Mouse (Mus musculus) C2C12 (cell line): Measurements from ENCODE around the gene Pdzrn3. TPM values are rescaled to one million over a fixed set of nuclear protein-coding genes. Genes with fewer than 3 reads are reported as not detected.

Source experiments
- H3K27me3 ChIP-seq: one replicate; pipeline ENCODE4 v1.6.1; 2011; ENCODE audit not compliant: control insufficient read depth, insufficient read depth, insufficient read length
- H3K36me3 ChIP-seq: one replicate; pipeline ENCODE4 v1.6.1; 2011; ENCODE audit not compliant: control insufficient read depth, insufficient read depth
- H3K4me3 ChIP-seq: one replicate; pipeline ENCODE4 v1.5.1; 2011; ENCODE audit warnings: mild to moderate bottlenecking, control low read depth; ENCODE audit not compliant: poor library complexity, insufficient read depth, severe bottlenecking
- H3K79me2 ChIP-seq: one replicate; pipeline ENCODE4 v1.6.1; 2011; ENCODE audit not compliant: control insufficient read depth, insufficient read depth
- H3K79me3 ChIP-seq: one replicate; pipeline ENCODE4 v1.6.1; 2011; ENCODE audit warnings: low read depth, control low read depth
- H3ac ChIP-seq: one replicate; pipeline ENCODE3; 2011; ENCODE audit warnings: low read depth; ENCODE audit not compliant: control insufficient read depth, insufficient read length
- CEBPB ChIP-seq: IDR thresholded peaks from one replicate; pipeline ENCODE4 v1.6.1; 2011; ENCODE audit warnings: low read depth, mild to moderate bottlenecking, control low read depth, moderate library complexity
- CTCF ChIP-seq: IDR thresholded peaks from one replicate; pipeline ENCODE4 v1.5.1; 2011; ENCODE audit not compliant: control insufficient read depth, insufficient read depth, insufficient read length
- FOSL1 ChIP-seq: IDR thresholded peaks from one replicate; pipeline ENCODE4 v1.8.0; 2011; ENCODE audit warnings: mild to moderate bottlenecking, low read length; ENCODE audit not compliant: poor library complexity, insufficient read depth, severe bottlenecking
- MAX ChIP-seq: IDR thresholded peaks from one replicate; pipeline ENCODE4 v1.6.1; 2011; ENCODE audit warnings: mild to moderate bottlenecking, control low read depth
- MYOD1 ChIP-seq: IDR thresholded peaks from one replicate; pipeline ENCODE4 v1.6.1; 2011; ENCODE audit warnings: low read depth; ENCODE audit not compliant: control insufficient read depth, insufficient read length
- MYOG ChIP-seq: IDR thresholded peaks from one replicate; pipeline ENCODE4 v1.6.1; 2011; ENCODE audit not compliant: control insufficient read depth, insufficient read length; ENCODE audit errors: extremely low read depth
- USF1 ChIP-seq: IDR thresholded peaks from one replicate; pipeline ENCODE4 v1.6.1; 2011; ENCODE audit warnings: low read depth, mild to moderate bottlenecking, control low read depth, moderate library complexity
- polyA plus RNA-seq: library from polyadenylated mRNA; unstranded; fragments of >200 nt; fragmentation: generic; extraction: Trizol; gene quantifications from one replicate; pipeline ENCODE4 v1.2.1, GENCODE M21; 2012; ENCODE audit warnings: missing spikeins

Pdzrn3 gene
- polyA plus RNA-seq, 1 experiment: 10.5 TPM

GRCm38 (mm10) chr6:101290160-101290559, 87.5 kb downstream of the Pdzrn3 start:
- H3K36me3 ChIP-seq: no peaks in the 10 kb centered on the region
- H3K27me3 ChIP-seq: no peaks in the 10 kb centered on the region
- H3ac ChIP-seq: no peak overlapping the region
- TF ChIP-seq MYOD1: no peak
- no peak for TF ChIP-seq MYOG
- no peak for TF ChIP-seq CEBPB
- TF ChIP-seq CTCF: no peak
- no peak for TF ChIP-seq MAX
- no peak for TF ChIP-seq USF1
- TF ChIP-seq FOSL1: no peak
- H3K79me3 ChIP-seq: no peaks in the 10 kb centered on the region
- no peaks in the 10 kb centered on the region for H3K79me2 ChIP-seq
- H3K4me3 ChIP-seq: no peak overlapping the region

- Histone ChIP-seq H3ac (no peak overlapping the region), H3K27me3 (no peaks in the 10 kb centered on the region), H3K4me3 (no peak overlapping the region), H3K79me2 (no peaks in the 10 kb centered on the region), H3K79me3 (no peaks in the 10 kb centered on the region), H3K36me3 (no peaks in the 10 kb centered on the region)
- TF ChIP-seq CEBPB: no peak
- TF ChIP-seq CTCF: no peak
- TF ChIP-seq USF1: no peak
- no peak for TF ChIP-seq MAX
- TF ChIP-seq FOSL1: no peak
- TF ChIP-seq MYOG: no peak
- TF ChIP-seq MYOD1: no peak
Observed at GRCm38 (mm10) chr6:101289428-101289827, 88.3 kb downstream of the Pdzrn3 start.

- Histone ChIP-seq H3K79me2 (no peaks in the 10 kb centered on the region), H3K4me3 (no peak overlapping the region), H3K27me3 (no peaks in the 10 kb centered on the region), H3ac (no peak overlapping the region), H3K36me3 (no peaks in the 10 kb centered on the region), H3K79me3 (no peaks in the 10 kb centered on the region)
- TF ChIP-seq MAX (no peak), FOSL1 (no peak), CEBPB (no peak), USF1 (no peak), CTCF (no peak), MYOD1 (no peak), MYOG (no peak)
Observed at GRCm38 (mm10) chr6:101287566-101288173, 90.0 kb downstream of the Pdzrn3 start.

DNA sequence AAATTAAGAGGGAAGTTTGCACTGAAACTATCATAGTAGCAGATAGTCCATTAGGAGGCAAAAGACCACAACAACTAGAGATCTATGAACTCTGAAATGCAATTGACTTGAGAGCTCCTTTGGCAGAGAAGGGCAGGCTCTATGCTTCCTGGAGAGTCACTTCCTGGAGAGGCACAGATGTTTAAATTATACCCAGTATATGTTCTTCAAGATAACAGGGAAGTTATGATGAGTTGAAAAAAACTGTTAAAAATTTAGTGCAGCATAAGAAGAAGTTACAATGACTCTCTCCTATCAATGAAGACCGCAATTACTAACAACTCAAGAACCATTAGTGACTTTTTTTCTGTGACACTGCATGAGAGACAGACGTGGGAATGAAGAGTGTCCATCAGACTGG, 90.6 kb downstream of the Pdzrn3 start:
- Histone ChIP-seq H3ac (no peak overlapping the region), H3K27me3 (no peaks in the 10 kb centered on the region), H3K79me2 (no peaks in the 10 kb centered on the region), H3K4me3 (no peak overlapping the region), H3K79me3 (no peaks in the 10 kb centered on the region), H3K36me3 (no peaks in the 10 kb centered on the region)
- TF ChIP-seq MAX: no peak
- TF ChIP-seq CTCF: no peak
- no peak for TF ChIP-seq FOSL1
- TF ChIP-seq MYOD1: no peak
- no peak for TF ChIP-seq USF1
- TF ChIP-seq MYOG: no peak
- TF ChIP-seq CEBPB: no peak

- H3K27me3 ChIP-seq: no peaks in the 10 kb centered on the region
- H3K36me3 ChIP-seq: no peaks in the 10 kb centered on the region
- H3K79me3 ChIP-seq: no peaks in the 10 kb centered on the region
- TF ChIP-seq FOSL1 (no peak), USF1 (no peak), MYOD1 (no peak), CTCF (no peak), CEBPB (no peak), MYOG (no peak), MAX (no peak)
- H3ac ChIP-seq: no peak overlapping the region
- no peak overlapping the region for H3K4me3 ChIP-seq
- no peaks in the 10 kb centered on the region for H3K79me2 ChIP-seq
Observed at GRCm38 (mm10) chr6:101284368-101284955, 93.2 kb downstream of the Pdzrn3 start.
